ENCODE assay signal across 15 mouse cellular contexts in genomic region chr3:69902787-69903477, GRCm38 (mm10). TPM values are rescaled to one million over a fixed set of nuclear protein-coding genes. Genes with fewer than 3 reads are reported as not detected.
DNase-seq lines count a peak whose midpoint lies in the region; ATAC-seq and TF ChIP-seq lines count a peak whose summit lies in the region.
"Had no signal": no experiment of that assay in that cellular context is flagged by ENCODE, and none has a peak within 500 bp of the region (broad histone marks: within the 10 kb centered on the region; RNA-seq: fewer than 3 reads in every experiment).

No protein-coding gene starts in this region.

- no peak for ATAC-seq in megakaryocyte, adult 5-6 weeks (ENCODE audit: poor library complexity, severe bottlenecking)

- no peak for TF ChIP-seq CTCF in left cerebral cortex, adult 2 months (IDR thresholded peaks at IDR 0.05)

- peak; percentile 16 for DNase-seq in adrenal gland, postnatal 25 days
- no peak for DNase-seq in adrenal gland, adult 18-20 months (ENCODE audit: low spot score in 2 of 2)
- peak; percentile 45 for DNase-seq in heart, postnatal 4 days
- DNase-seq in heart, postnatal 36 days = no peak
- DNase-seq in right cerebral cortex, postnatal 10 days (ENCODE audit: low spot score in 2 of 2) = peak; percentile 43
- DNase-seq in right cerebral cortex, postnatal 36 days (ENCODE audit: low spot score in 2 of 2) = no peak
- DNase-seq in left cerebral cortex, adult 2 months (ENCODE audit: extremely low spot score in 1 of 2, low spot score in 2 of 2) = no peak
- DNase-seq: embryo, embryonic 11 days; gastrocnemius, postnatal 14 days; kidney, postnatal 14 days had no signal

- no peak overlapping the region for H3K27ac ChIP-seq in left cerebral cortex, adult 2 months
- H3K27ac ChIP-seq: heart, embryonic 13.5 days; lung, embryonic 15.5 days; neural tube, embryonic 12.5 days had no signal

- H3K4me3 ChIP-seq in left cerebral cortex, adult 2 months = no peak overlapping the region
- H3K4me3 ChIP-seq: erythroblast, embryonic 14.5 days; heart, embryonic 13.5 days; lung, embryonic 15.5 days; neural tube, embryonic 12.5 days had no signal

- intact Hi-C loops in heart, postnatal 36 days (cut with DNase I) = no loop called here
- intact Hi-C loops in left cerebral cortex, adult 2 months (cut with DNase I) = loop anchor here (5.0 kb wide), 1 partner anchor 666 kb away; no protein-coding TSS in a partner anchor

RNA-seq across cellular contexts. Expression of gene Sptssb, which starts 43.2 kb away (rescaled TPM):
- not detected in 2 replicates for total RNA-seq in adrenal gland, postnatal 25 days (2021)
- total RNA-seq in adrenal gland, adult 18-20 months (2021) = not detected
- not detected for total RNA-seq in heart, postnatal 4 days (2021)
- not detected for total RNA-seq in heart, postnatal 36 days (2021)
- not detected in 2 replicates for total RNA-seq in megakaryocyte, adult 5-6 weeks (2015)
- total RNA-seq in megakaryocyte, adult 5-6 weeks (2017) = not detected in 2 replicates
- total RNA-seq in left cerebral cortex, adult 2 months (2021) = 1 to 10 TPM; 5.3 to 5.8 TPM
- total RNA-seq: gastrocnemius, postnatal 14 days had no signal

Comparison
In these comparisons a context has a peak if more than half of its experiments do, and no peak if none do; other contexts are left out.
1. DNase-seq: peak in adrenal gland, postnatal 25 days (single experiment), heart, postnatal 4 days (single experiment) and right cerebral cortex, postnatal 10 days (2 of 2); none in adrenal gland, adult 18-20 months (0 of 2), heart, postnatal 36 days (0 of 2), right cerebral cortex, postnatal 36 days (0 of 2) and left cerebral cortex, adult 2 months (0 of 2).